Mouse (Mus musculus) ES-Bruce4 (cell line): ENCODE measurements around the gene Fbxl5. TPM values are rescaled to one million over a fixed set of nuclear protein-coding genes. Genes with fewer than 3 reads are reported as not detected.

Source experiments
- H3K27ac ChIP-seq: 2 replicates; pipeline ENCODE4 v1.5.1; 2012; ENCODE audit warnings: low read length, inconsistent platforms; ENCODE audit not compliant: insufficient read depth
- H3K27me3 ChIP-seq: 2 replicates; pipeline ENCODE4 v1.6.1; 2012; ENCODE audit warnings: mild to moderate bottlenecking, low read length, inconsistent platforms; ENCODE audit not compliant: control insufficient read depth, poor library complexity, insufficient read depth, severe bottlenecking
- H3K36me3 ChIP-seq: 2 replicates; pipeline ENCODE4 v1.6.1; 2012; ENCODE audit warnings: inconsistent platforms, mild to moderate bottlenecking, low read length, moderate library complexity; ENCODE audit not compliant: control insufficient read depth, poor library complexity, insufficient read depth, severe bottlenecking
- H3K4me1 ChIP-seq: one replicate; pipeline ENCODE4 v1.8.1; 2011; ENCODE audit warnings: low read length; ENCODE audit not compliant: control insufficient read depth, insufficient read depth
- H3K4me3 ChIP-seq: 2 replicates; pipeline ENCODE4 v1.5.1; 2011; ENCODE audit warnings: low read depth, mild to moderate bottlenecking, low read length
- H3K9ac ChIP-seq: 2 replicates; pipeline ENCODE4 v1.6.1; 2012; ENCODE audit warnings: low read depth, mild to moderate bottlenecking, inconsistent platforms; ENCODE audit not compliant: poor library complexity, severe bottlenecking
- H3K9me3 ChIP-seq: replicated peaks from 2 replicates; pipeline ENCODE4 v1.6.1; 2012; ENCODE audit warnings: mild to moderate bottlenecking, low read length, inconsistent platforms; ENCODE audit not compliant: control insufficient read depth, poor library complexity, insufficient read depth, severe bottlenecking
- CTCF ChIP-seq: IDR thresholded peaks from one replicate; pipeline ENCODE4 v1.8.1; 2011; ENCODE audit warnings: low read depth, low read length
- EP300 ChIP-seq: IDR thresholded peaks from 2 replicates; pipeline ENCODE4 v1.6.1; 2011; ENCODE audit warnings: low read depth, low read length; ENCODE audit not compliant: insufficient read depth
- POLR2A ChIP-seq: IDR thresholded peaks from one replicate; pipeline ENCODE4 v1.8.1; 2011; ENCODE audit warnings: low read length; ENCODE audit not compliant: insufficient read depth
- polyA plus RNA-seq: library from polyadenylated mRNA; stranded (reverse); fragments of >200 nt; gene quantifications from 2 replicates; pipeline ENCODE4 v1.2.4, GENCODE M21; 2011; ENCODE audit warnings: low read depth; ENCODE audit not compliant: missing spikeins, insufficient read depth, insufficient read length

Gene Fbxl5
- polyA plus RNA-seq, 1 experiment = 98.2 TPM

DNA sequence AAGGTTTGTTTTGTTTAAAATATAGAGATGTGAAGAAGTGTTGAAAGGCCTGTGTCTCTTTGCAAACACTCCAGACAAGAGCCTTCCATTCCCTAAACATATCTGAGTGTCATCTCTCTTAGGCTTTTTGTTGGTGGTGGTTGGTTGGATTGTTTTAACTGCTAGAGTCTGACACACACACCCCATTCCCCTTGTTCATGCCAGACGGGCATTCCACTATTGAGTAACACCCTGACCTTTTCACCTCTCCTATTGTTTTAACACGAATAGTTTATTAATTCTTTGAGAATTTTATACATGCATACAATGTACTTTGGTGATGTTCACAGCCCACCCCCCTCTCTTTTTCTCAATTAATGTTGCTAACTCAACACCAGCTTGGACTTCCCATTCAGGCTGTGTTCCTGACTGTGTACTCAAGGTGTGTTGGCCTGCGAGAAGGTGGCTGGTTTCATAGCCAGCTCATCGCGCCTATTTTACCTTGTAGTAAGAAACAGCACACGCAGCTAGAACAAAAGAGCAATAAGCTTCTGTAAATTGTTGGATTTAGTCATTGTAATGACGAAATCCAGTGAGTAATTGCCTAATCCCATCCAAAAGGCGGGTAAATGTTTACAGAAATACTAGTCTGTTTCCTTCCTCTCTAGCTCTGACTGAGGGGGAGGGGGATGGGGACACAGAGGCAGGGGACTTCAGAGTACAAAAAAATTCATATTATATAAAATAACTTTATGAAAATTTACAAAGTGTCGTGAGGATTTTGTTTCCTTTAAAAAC lies 33.3 kb downstream of the Fbxl5 start:
- Histone ChIP-seq H3K9me3 (no peaks in the 10 kb centered on the region), H3K4me3 (no peak overlapping the region), H3K4me1 (no peaks in the 10 kb centered on the region), H3K9ac (no peak overlapping the region), H3K27me3 (no peaks in the 10 kb centered on the region), H3K27ac (no peak overlapping the region), H3K36me3 (no peaks in the 10 kb centered on the region)
- TF ChIP-seq CTCF (no peak), EP300 (no peak), POLR2A (no peak)

DNA sequence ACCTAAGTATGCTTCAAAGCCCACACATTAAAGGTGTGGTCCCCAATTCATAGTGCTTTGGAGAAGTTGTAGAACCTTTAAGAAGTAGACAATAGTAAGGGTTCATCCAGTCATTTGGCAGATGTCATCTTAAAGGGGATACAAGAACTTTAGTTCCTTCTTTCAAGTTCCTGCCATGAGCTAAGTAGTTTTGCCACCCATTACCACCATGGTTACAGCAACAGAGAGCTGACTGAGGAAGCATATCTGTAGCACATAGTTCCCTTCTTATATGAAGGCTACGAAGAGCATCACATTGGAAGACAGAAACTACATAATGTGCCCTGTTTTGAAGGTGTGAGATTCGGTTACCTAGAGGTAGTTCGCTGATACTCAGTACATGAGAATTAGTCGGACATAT lies 34.8 kb downstream of the Fbxl5 start:
- H3K27me3 ChIP-seq = no peaks in the 10 kb centered on the region
- no peak overlapping the region for H3K4me3 ChIP-seq
- H3K9ac ChIP-seq = no peak overlapping the region
- H3K9me3 ChIP-seq = no peaks in the 10 kb centered on the region
- no peaks in the 10 kb centered on the region for H3K36me3 ChIP-seq
- H3K4me1 ChIP-seq = no peaks in the 10 kb centered on the region
- H3K27ac ChIP-seq = no peak overlapping the region
- TF ChIP-seq POLR2A (no peak), EP300 (no peak), CTCF (no peak)

DNA sequence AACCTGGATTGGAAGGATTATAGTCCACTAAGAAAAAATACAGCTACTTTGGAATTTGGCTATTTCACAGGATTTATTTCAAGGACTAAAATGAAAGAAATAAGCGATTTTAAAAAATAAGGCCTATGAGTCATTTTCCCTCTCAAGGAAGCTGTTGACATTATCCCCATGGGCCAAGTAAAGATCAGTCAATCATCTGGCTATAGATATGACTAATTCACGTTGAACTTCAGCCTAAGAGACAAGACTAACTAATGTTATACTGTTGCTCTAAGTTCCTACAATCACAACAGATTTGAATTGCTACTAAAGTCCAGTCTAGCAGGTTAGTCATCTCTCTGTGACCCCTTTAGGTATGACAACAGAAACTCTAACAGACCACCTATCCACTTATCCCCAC lies 37.4 kb downstream of the Fbxl5 start:
- Histone ChIP-seq H3K4me3 (no peak overlapping the region), H3K9ac (no peak overlapping the region), H3K4me1 (no peaks in the 10 kb centered on the region), H3K27ac (no peak overlapping the region), H3K9me3 (no peaks in the 10 kb centered on the region), H3K27me3 (no peaks in the 10 kb centered on the region), H3K36me3 (no peaks in the 10 kb centered on the region)
- TF ChIP-seq CTCF (no peak), POLR2A (no peak), EP300 (no peak)

DNA sequence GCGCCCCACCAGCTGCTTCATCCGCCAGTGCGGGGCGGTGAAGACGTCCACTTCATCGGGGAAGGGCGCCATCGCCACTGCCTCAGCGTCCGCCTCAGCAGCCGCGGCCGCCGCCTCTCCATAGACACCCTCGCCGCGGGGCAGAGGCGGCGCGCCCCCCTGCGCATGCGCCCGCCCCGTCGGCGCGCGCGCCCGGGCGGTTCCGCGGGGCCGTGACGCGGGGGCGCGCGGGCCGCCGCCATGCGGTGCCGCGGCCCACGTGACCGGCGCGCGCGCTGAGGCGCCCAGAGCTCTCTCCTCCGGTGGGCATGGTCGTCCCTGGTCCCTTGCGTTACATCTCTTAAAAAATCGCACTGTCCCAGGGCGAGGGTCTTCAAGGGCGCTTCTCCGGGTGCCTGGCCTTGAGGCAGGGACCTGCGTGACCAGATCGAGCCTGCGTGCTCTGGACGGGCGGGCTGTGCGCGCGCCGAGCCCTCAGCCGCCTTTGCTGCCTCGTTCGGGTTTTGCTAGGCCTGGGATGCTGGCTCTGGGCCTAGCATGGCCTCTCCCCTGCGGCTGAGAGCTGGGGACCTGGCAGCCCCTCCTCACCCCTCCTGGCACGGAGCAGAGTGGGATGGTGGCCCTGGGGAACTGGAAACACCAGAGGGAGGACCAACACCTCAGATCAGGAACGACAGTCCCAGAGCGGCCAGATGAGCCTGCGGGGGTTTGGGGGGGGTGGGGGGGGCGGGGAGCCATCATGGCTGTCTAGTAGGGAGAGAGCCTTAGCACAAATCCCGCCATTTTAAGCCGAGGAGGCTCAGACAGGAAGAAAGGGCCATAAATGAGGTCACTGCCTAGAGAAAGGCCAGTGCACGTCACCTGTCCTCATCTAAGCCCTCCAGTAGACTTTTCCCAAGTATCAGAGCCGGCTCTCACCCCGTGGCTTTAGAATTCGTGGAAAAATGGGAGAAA lies 39.2 kb downstream of the Fbxl5 start:
- H3K4me3 ChIP-seq = peak overlapping the region; percentile 96
- TF ChIP-seq CTCF (no peak), EP300 (no peak), POLR2A (no peak)
- H3K27me3 ChIP-seq = no peaks in the 10 kb centered on the region
- no peaks in the 10 kb centered on the region for H3K4me1 ChIP-seq
- H3K9me3 ChIP-seq = no peaks in the 10 kb centered on the region
- peak overlapping the region; percentile 86 for H3K9ac ChIP-seq
- H3K36me3 ChIP-seq = no peaks in the 10 kb centered on the region
- H3K27ac ChIP-seq = peak overlapping the region; percentile 88

DNA sequence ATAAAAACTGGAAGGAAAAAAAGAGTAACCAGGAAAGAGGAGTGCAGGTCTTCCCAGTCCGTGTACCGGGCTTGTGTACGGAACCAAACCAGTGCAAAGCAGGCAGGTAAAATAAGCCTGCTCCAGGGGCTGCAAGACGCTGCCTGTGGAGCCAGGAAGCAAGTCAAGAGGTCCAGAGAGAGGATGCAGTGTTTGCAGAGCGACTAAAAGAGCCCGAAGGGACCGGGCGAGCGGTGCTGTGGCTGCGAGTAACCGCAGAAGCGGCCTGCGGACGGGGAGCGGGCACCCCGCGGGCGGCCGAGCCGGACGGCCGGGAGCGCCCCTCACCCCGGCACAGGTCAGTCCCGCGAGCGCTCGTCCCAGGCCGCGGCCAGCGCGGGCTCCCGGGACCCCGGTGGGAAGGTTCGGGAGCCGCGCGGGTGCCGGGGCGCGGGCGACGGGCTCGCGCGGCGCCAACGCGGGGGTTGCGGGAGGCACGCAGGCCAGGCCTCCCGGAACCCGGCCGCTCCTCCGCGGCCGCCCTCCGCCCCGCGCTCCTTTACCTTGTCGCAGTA lies 39.9 kb downstream of the Fbxl5 start:
- Histone ChIP-seq H3K27ac (peak overlapping the region; percentile 42), H3K4me3 (peak overlapping the region; percentile 95), H3K4me1 (no peaks in the 10 kb centered on the region), H3K27me3 (no peaks in the 10 kb centered on the region), H3K36me3 (no peaks in the 10 kb centered on the region), H3K9me3 (no peaks in the 10 kb centered on the region), H3K9ac (peak overlapping the region; percentile 86)
- TF ChIP-seq POLR2A (no peak), EP300 (no peak), CTCF (no peak)
